Mouse (Mus musculus): ENCODE results near the gene Cyp46a1. TPM values are rescaled to one million over a fixed set of nuclear protein-coding genes. Genes with fewer than 3 reads are reported as not detected.

The Cyp46a1 gene
- total and polyA plus RNA-seq, 3 experiments: not detected

DNA sequence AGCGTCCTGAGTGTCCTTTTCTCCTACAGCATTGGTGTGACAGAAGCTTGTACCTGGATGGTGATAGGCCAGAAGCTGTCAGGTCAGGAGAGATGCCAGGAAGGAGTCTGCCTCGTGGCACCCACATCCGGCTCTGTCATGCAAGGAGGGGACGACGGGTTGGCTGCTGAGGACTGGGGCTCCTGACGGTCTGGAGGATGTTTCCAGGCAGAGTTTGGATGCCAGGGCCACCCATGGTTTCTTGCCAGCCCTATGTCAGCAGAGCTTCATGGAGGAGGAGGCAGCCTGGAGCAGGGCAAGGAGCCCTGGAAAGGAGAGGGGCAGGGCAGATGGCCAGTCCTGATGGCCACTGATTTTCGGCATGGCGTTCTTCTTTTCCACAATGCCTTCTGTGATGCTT lies 65.0 kb downstream of the Cyp46a1 start:
- Histone ChIP-seq H3K27ac (ENCODE audit: insufficient read depth, low read depth) (no peak overlapping the region), H3K4me3 (replicated peaks in 1 of 3; ENCODE audit: low read depth in 2 of 3, low read length in 2 of 3, poor library complexity in 1 of 3) (no peak overlapping the region), H3K4me2 (ENCODE audit: insufficient read depth, low read depth, poor library complexity, severe bottlenecking) (no peak overlapping the region), H3K4me1 (ENCODE audit: control insufficient read depth in 1 of 2, insufficient read depth in 2 of 2) (no peaks in the 10 kb centered on the region), H3K9me3 (replicated peaks; ENCODE audit: low read length) (no peaks in the 10 kb centered on the region), H3K36me3 (replicated peaks in 1 of 2; ENCODE audit: control insufficient read depth in 1 of 2, insufficient read depth in 1 of 2, low read length in 1 of 2) (no peaks in the 10 kb centered on the region), H3K9ac (ENCODE audit: insufficient read depth, low read depth) (no peak overlapping the region), H3K79me2 (replicated peaks; ENCODE audit: control insufficient read depth, extremely low read depth, insufficient read depth, poor library complexity, severe bottlenecking) (no peaks in the 10 kb centered on the region), H3K27me3 (replicated peaks) (peaks cover 91% of the 10 kb centered on the region)
- in situ Hi-C loops (cut with MboI; ENCODE audit: low pct_ligation_motif_present, low pct_unique_long_range_greater_than_20kb, low sequenced_read_pairs) (no loop called here), dilution Hi-C loops (cut with MboI; ENCODE audit: extremely low pct_ligation_motif_present, extremely low pct_unique_long_range_greater_than_20kb, low sequenced_read_pairs) (no loop called here)
- DNase-seq (ENCODE audit: extremely low read depth): no peak
- TF ChIP-seq USF1 (IDR thresholded peaks at IDR 0.05; ENCODE audit: low read depth, low read length): no peak
- no peak for TF ChIP-seq ELF1 (IDR thresholded peaks at IDR 0.05; ENCODE audit: low read depth, low read length)
- no peak for TF ChIP-seq POLR2A (IDR thresholded peaks at IDR 0.05; ENCODE audit: low read depth, low read length)
- no peak for TF ChIP-seq NRF1 (IDR thresholded peaks at IDR 0.05; ENCODE audit: low read depth, low read length)
- no peak for TF ChIP-seq PAX5 (IDR thresholded peaks at IDR 0.05; ENCODE audit: low read length)
- no peak for TF ChIP-seq HCFC1 (IDR thresholded peaks at IDR 0.05; ENCODE audit: low read depth, low read length)
- TF ChIP-seq MYC (IDR thresholded peaks at IDR 0.05; ENCODE audit: low read depth, low read length): no peak
- TF ChIP-seq MXI1 (IDR thresholded peaks at IDR 0.05; ENCODE audit: low read depth, low read length): no peak
- TF ChIP-seq JUN (IDR thresholded peaks at IDR 0.05; ENCODE audit: insufficient read depth, low read depth, low read length): no peak
- no peak for TF ChIP-seq MAX (IDR thresholded peaks at IDR 0.05; ENCODE audit: low read length)
- TF ChIP-seq NELFE (IDR thresholded peaks at IDR 0.05; ENCODE audit: low read depth, low read length): no peak
- TF ChIP-seq MAFK (IDR thresholded peaks at IDR 0.05; ENCODE audit: insufficient replicate concordance, low read length): no peak
- TF ChIP-seq ETS1 (conservative IDR thresholded peaks at IDR 0.05; ENCODE audit: low read depth, low read length): no peak
- no peak for TF ChIP-seq CHD2 (IDR thresholded peaks at IDR 0.05; ENCODE audit: low read length)
- no peak for TF ChIP-seq GABPA (IDR thresholded peaks at IDR 0.05; ENCODE audit: insufficient replicate concordance, low read depth, low read length)
- no peak for TF ChIP-seq USF2 (conservative IDR thresholded peaks at IDR 0.05; ENCODE audit: low read depth, low read length)
- TF ChIP-seq KAT2A (IDR thresholded peaks at IDR 0.05; ENCODE audit: insufficient replicate concordance, low read length): no peak
- no peak for TF ChIP-seq IRF4 (IDR thresholded peaks at IDR 0.05; ENCODE audit: low read depth, low read length)
- TF ChIP-seq MAZ (IDR thresholded peaks at IDR 0.05; ENCODE audit: low read depth, low read length): no peak
- no peak for TF ChIP-seq SIN3A (IDR thresholded peaks at IDR 0.05; ENCODE audit: low read length)

DNA sequence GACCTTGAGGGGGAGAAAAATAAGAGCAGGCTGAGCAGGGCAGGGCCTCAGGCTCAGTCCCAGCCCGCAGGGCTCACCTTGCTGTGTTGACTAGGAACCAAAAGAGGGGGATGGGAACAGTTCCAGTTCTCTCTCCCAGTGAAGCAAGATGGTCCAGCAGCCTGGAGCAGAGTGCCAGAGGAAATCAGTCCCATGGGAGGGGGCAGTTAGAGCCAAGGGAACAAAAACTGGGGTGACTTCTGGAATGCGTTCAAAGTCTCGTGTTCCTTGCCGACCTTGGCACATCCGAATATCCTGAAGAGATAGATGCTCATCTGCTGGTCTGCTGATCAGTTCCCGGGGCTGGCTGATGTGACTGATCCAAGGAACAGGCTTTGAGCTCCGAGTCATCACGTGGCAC lies 66.8 kb downstream of the Cyp46a1 start:
- Histone ChIP-seq H3K4me2 (ENCODE audit: insufficient read depth, low read depth, poor library complexity, severe bottlenecking) (no peak overlapping the region), H3K4me1 (ENCODE audit: control insufficient read depth in 1 of 2, insufficient read depth in 2 of 2) (no peaks in the 10 kb centered on the region), H3K4me3 (replicated peaks in 1 of 3; ENCODE audit: low read depth in 2 of 3, low read length in 2 of 3, poor library complexity in 1 of 3) (no peak overlapping the region), H3K27ac (ENCODE audit: insufficient read depth, low read depth) (no peak overlapping the region), H3K36me3 (replicated peaks in 1 of 2; ENCODE audit: control insufficient read depth in 1 of 2, insufficient read depth in 1 of 2, low read length in 1 of 2) (no peaks in the 10 kb centered on the region), H3K79me2 (replicated peaks; ENCODE audit: control insufficient read depth, extremely low read depth, insufficient read depth, poor library complexity, severe bottlenecking) (no peaks in the 10 kb centered on the region), H3K27me3 (replicated peaks) (peaks cover 91% of the 10 kb centered on the region), H3K9me3 (replicated peaks; ENCODE audit: low read length) (peaks cover 3% of the 10 kb centered on the region), H3K9ac (ENCODE audit: insufficient read depth, low read depth) (no peak overlapping the region)
- no peak for DNase-seq (ENCODE audit: extremely low read depth)
- in situ Hi-C loops (cut with MboI; ENCODE audit: low pct_ligation_motif_present, low pct_unique_long_range_greater_than_20kb, low sequenced_read_pairs): no loop called here
- dilution Hi-C loops (cut with MboI; ENCODE audit: extremely low pct_ligation_motif_present, extremely low pct_unique_long_range_greater_than_20kb, low sequenced_read_pairs): no loop called here
- TF ChIP-seq JUND (conservative IDR thresholded peaks at IDR 0.05; ENCODE audit: low read depth, low read length): no peak
- TF ChIP-seq POLR2AphosphoS2 (IDR thresholded peaks at IDR 0.05; ENCODE audit: low read depth, low read length): no peak
- no peak for TF ChIP-seq E2F4 (IDR thresholded peaks at IDR 0.05; ENCODE audit: insufficient replicate concordance, low read depth, low read length)
